1 mouse cellular context compared by ENCODE assay signal in genomic region chr5:139256211-139256765, GRCm38 (mm10).
TF ChIP-seq lines count a peak whose summit lies in the region.

No protein-coding gene starts in this region.

TF ChIP-seq in CH12.LX, 34 proteins besides CTCF, POLR2A, EP300 and RAD21 (continued from another document):
- TF ChIP-seq ZNF384 (IDR thresholded peaks at IDR 0.05; ENCODE audit: low read depth, low read length), result peak; percentile 71
